7 mouse cellular contexts compared by ENCODE assay signal in the genomic region with DNA sequence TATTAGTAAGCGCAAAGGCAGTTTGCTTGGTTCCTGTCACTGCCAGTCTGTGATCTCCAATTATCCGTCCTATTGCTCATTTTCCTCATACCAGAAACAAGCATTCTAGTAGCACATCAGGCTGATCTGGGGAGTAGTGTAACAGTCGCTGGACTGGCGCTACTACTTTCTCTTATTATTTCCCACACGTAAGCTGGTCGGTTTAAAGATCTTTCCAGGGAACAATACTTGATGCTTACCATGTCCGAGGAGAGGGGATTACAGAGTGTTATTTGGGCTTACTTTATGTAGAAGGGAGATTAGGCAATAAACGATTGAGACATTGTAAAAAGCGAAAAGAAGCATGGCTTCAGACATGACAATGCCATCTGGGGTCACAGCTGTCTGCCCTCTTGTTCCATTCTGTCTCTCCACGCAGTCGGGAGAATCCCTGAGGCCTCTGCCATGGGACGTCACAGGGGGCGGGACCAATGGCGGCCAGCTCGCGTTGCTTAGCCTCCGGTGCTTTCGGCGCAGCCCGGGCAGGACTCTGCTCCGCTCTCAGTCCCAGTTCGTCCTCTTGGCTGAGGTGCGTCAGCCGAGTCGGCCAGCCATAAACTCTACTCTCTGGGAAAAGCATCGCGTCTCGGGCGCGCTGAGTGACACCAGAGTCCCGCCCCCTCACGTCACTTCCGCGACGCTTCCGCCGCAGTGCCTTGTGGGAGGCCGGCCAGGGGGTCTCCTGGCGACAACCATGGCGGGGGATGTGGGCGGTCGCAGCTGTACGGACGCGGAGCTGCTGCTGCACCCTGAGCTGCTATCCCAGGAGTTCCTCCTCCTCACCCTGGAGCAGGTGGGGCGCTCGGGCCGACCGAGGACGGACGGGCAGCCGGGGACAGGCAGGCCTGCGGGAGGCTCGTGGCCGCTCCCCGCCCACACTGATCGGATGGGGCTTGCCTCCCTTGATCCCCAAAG. TPM values are rescaled to one million over a fixed set of nuclear protein-coding genes. Genes with fewer than 3 reads are reported as not detected.
DNase-seq lines count a peak whose midpoint lies in the region; ATAC-seq lines count a peak whose summit lies in the region.

A gene (minus strand): TSS at position 607 of the 954 bp plus-strand sequence.
A gene (plus strand): TSS at position 680 of the 954 bp plus-strand sequence.

- DNase-seq in adrenal gland, postnatal 14 days, result peak; percentile 96
- DNase-seq in embryonic facial prominence, embryonic 11.5 days (ENCODE audit: low spot score), result peak; percentile 97
- peak; percentile 90 for DNase-seq in kidney, adult 11 months
- peak; percentile 97 for DNase-seq in limb, embryonic 11.5 days (ENCODE audit: low spot score)
- peak; percentile 98 for DNase-seq in midbrain, embryonic 14.5 days
- peak; percentile 78 to 92 for DNase-seq in spleen, adult 18-20 months

- no peaks in the 10 kb centered on the region for H3K36me3 ChIP-seq in embryonic facial prominence, embryonic 11.5 days (replicated peaks; ENCODE audit: control insufficient read depth, insufficient read depth, low read depth, low read length)
- H3K36me3 ChIP-seq in limb, embryonic 11.5 days (ENCODE audit: control insufficient read depth, insufficient read depth, low read length), result no peaks in the 10 kb centered on the region
- peaks cover 7% of the 10 kb centered on the region for H3K36me3 ChIP-seq in midbrain, embryonic 14.5 days (ENCODE audit: control insufficient read depth, insufficient read depth, low read length)

- no peaks in the 10 kb centered on the region for H3K27me3 ChIP-seq in embryonic facial prominence, embryonic 11.5 days (ENCODE audit: control insufficient read depth, insufficient read depth, low read length)
- H3K27me3 ChIP-seq in limb, embryonic 11.5 days (ENCODE audit: control insufficient read depth, insufficient read depth, low read length), result no peaks in the 10 kb centered on the region
- H3K27me3 ChIP-seq in midbrain, embryonic 14.5 days (ENCODE audit: control insufficient read depth, insufficient read depth, low read length), result no peaks in the 10 kb centered on the region

- peak within 1 kb of the TSS; percentile 76 for H3K4me2 ChIP-seq in embryonic facial prominence, embryonic 11.5 days (ENCODE audit: low read depth, low read length)
- peak within 1 kb of the TSS; percentile 64 for H3K4me2 ChIP-seq in limb, embryonic 11.5 days (ENCODE audit: low read depth, severe bottlenecking)
- peak within 1 kb of the TSS; percentile 85 for H3K4me2 ChIP-seq in midbrain, embryonic 14.5 days (ENCODE audit: low read length)

- peak within 1 kb of the TSS; percentile 98 for H3K27ac ChIP-seq in embryonic facial prominence, embryonic 11.5 days (replicated peaks; ENCODE audit: low read depth, low read length)
- peak within 1 kb of the TSS; percentile 98 for H3K27ac ChIP-seq in limb, embryonic 11.5 days (replicated peaks; ENCODE audit: low read depth, low read length)
- H3K27ac ChIP-seq in midbrain, embryonic 14.5 days (replicated peaks; ENCODE audit: low read depth, low read length), result peak within 1 kb of the TSS; percentile 99

- H3K4me1 ChIP-seq in embryonic facial prominence, embryonic 11.5 days (ENCODE audit: control insufficient read depth, insufficient read depth, low read length), result 0 out of 2 replicates have a peak, but pooled peaks cover 2% of the 10 kb centered on the region
- H3K4me1 ChIP-seq in limb, embryonic 11.5 days (ENCODE audit: control insufficient read depth, insufficient read depth, low read length), result no peaks in the 10 kb centered on the region
- peaks cover 13% of the 10 kb centered on the region for H3K4me1 ChIP-seq in midbrain, embryonic 14.5 days (ENCODE audit: control insufficient read depth, insufficient read depth, low read length)

- H3K9me3 ChIP-seq in embryonic facial prominence, embryonic 11.5 days (replicated peaks; ENCODE audit: control insufficient read depth, low read length), result no peaks in the 10 kb centered on the region
- no peaks in the 10 kb centered on the region for H3K9me3 ChIP-seq in limb, embryonic 11.5 days (ENCODE audit: control insufficient read depth, low read length)
- H3K9me3 ChIP-seq in midbrain, embryonic 14.5 days (ENCODE audit: control insufficient read depth, low read length), result no peaks in the 10 kb centered on the region

- H3K9ac ChIP-seq in embryonic facial prominence, embryonic 11.5 days (replicated peaks; ENCODE audit: low read length), result peak within 1 kb of the TSS; percentile 94
- H3K9ac ChIP-seq in limb, embryonic 11.5 days (ENCODE audit: low read length), result peak within 1 kb of the TSS; percentile 91
- H3K9ac ChIP-seq in midbrain, embryonic 14.5 days (replicated peaks; ENCODE audit: low read length), result peak within 1 kb of the TSS; percentile 95

- peak; percentile 96 for ATAC-seq in embryonic facial prominence, embryonic 11.5 days (replicated peaks; ENCODE audit: insufficient number of reproducible peaks, low FRiP score, low TSS enrichment, low read depth)
- peak; percentile 96 for ATAC-seq in granulocyte monocyte progenitor cell, adult 5-6 weeks (replicated peaks; ENCODE audit: poor library complexity, severe bottlenecking)
- peak; percentile 94 for ATAC-seq in limb, embryonic 11.5 days (ENCODE audit: insufficient number of reproducible peaks, low FRiP score, low TSS enrichment, low read depth)
- ATAC-seq in midbrain, embryonic 14.5 days (ENCODE audit: low FRiP score, low TSS enrichment), result peak; percentile 98

- peak within 1 kb of the TSS; percentile 92 for H3K4me3 ChIP-seq in embryonic facial prominence, embryonic 11.5 days (ENCODE audit: low read depth, low read length)
- peak within 1 kb of the TSS; percentile 82 for H3K4me3 ChIP-seq in limb, embryonic 11.5 days (ENCODE audit: low read depth, low read length)
- H3K4me3 ChIP-seq in midbrain, embryonic 14.5 days (replicated peaks; ENCODE audit: low read depth, low read length), result peak within 1 kb of the TSS; percentile 80

- WGBS in embryonic facial prominence, embryonic 11.5 days, result 1% methylated on average over 57 of the region's 57 CpGs
- 1% methylated on average over 57 of the region's 57 CpGs for WGBS in limb, embryonic 11.5 days
- under 1% methylated on average over 57 of the region's 57 CpGs for WGBS in midbrain, embryonic 14.5 days

RNA-seq across cellular contexts. Expression of the first gene that starts in this region (rescaled TPM):
- 25.1 and 25.8 TPM in 2 replicates for total RNA-seq in adrenal gland, postnatal 14 days (2021)
- polyA plus RNA-seq in embryonic facial prominence, embryonic 11.5 days (2014; fragmentation: Nextera tagmentation; extraction: Ambion mirVana), result 10.6 and 12.1 TPM in 2 replicates
- 17.0 and 27.6 TPM in 2 replicates for total RNA-seq in granulocyte monocyte progenitor cell, adult 5-6 weeks (2014; fragmentation: Nextera tagmentation)
- 9.0 and 11.8 TPM in 2 replicates for total RNA-seq in granulocyte monocyte progenitor cell, adult 5-6 weeks (2017)
- 10.5 and 13.6 TPM in 2 replicates for polyA plus RNA-seq in limb, embryonic 11.5 days (2014; fragmentation: Nextera tagmentation; extraction: Ambion mirVana)
- 17.2 and 21.9 TPM in 2 replicates for polyA plus RNA-seq in midbrain, embryonic 14.5 days (2014; fragmentation: Nextera tagmentation; extraction: Ambion mirVana)

RNA-seq across cellular contexts. Expression of the second gene that starts in this region (rescaled TPM):
- total RNA-seq in adrenal gland, postnatal 14 days (2021), result 14.6 and 16.6 TPM in 2 replicates
- polyA plus RNA-seq in embryonic facial prominence, embryonic 11.5 days (2014; fragmentation: Nextera tagmentation; extraction: Ambion mirVana), result 44.4 and 44.7 TPM in 2 replicates
- 9.7 and 12.7 TPM in 2 replicates for total RNA-seq in granulocyte monocyte progenitor cell, adult 5-6 weeks (2014; fragmentation: Nextera tagmentation)
- 19.9 and 20.8 TPM in 2 replicates for total RNA-seq in granulocyte monocyte progenitor cell, adult 5-6 weeks (2017)
- 37.5 and 42.8 TPM in 2 replicates for polyA plus RNA-seq in limb, embryonic 11.5 days (2014; fragmentation: Nextera tagmentation; extraction: Ambion mirVana)
- 47.6 and 60.1 TPM in 2 replicates for polyA plus RNA-seq in midbrain, embryonic 14.5 days (2014; fragmentation: Nextera tagmentation; extraction: Ambion mirVana)

Comparison
In these comparisons a context has a peak if more than half of its experiments do, and no peak if none do; other contexts are left out.
1. Peak in every context shown above with its lines: DNase-seq, ATAC-seq, H3K4me3 ChIP-seq and H3K27ac ChIP-seq.